Mouse (Mus musculus): ENCODE measurements around the gene Dexi. TPM values are rescaled to one million over a fixed set of nuclear protein-coding genes. Genes with fewer than 3 reads are reported as not detected.
A peak's percentile ranks its signal among the peaks of the same experiment; 100 is the strongest.

Dexi gene
- total RNA-seq, 2 experiments from 2014 or later: 20.2 to 25.8 TPM

GRCm38 (mm10) chr16:10501865-10502264, 41.0 kb downstream of the Dexi start:
- DNase-seq (ENCODE audit: low spot score in 2 of 2): peak in 1 of 2 experiments; percentile 49

DNA sequence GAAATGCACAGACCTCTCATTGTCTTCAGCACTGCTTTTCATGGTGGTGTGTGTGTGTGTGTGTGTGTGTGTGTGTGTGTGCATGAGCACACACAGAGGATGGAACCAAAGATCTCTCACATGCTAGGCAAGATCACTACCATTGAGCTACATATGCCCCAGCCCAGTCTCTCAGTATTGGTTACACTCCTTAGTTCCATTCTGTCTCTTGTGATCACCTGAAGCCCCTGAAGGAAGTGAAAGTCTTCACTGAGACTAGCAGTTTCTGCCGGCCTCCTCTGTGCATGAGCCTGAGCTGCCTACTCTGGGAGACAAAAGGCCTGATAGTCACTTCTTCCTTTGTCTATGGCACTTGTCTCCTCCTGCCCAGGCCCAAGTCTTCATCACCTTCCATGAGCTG, 43.7 kb downstream of the Dexi start:
- DNase-seq (ENCODE audit: low spot score in 2 of 2): no peak

- DNase-seq (ENCODE audit: low spot score in 2 of 2): no peak
Measured at GRCm38 (mm10) chr16:10498096-10498602, 44.7 kb downstream of the Dexi start.

DNA sequence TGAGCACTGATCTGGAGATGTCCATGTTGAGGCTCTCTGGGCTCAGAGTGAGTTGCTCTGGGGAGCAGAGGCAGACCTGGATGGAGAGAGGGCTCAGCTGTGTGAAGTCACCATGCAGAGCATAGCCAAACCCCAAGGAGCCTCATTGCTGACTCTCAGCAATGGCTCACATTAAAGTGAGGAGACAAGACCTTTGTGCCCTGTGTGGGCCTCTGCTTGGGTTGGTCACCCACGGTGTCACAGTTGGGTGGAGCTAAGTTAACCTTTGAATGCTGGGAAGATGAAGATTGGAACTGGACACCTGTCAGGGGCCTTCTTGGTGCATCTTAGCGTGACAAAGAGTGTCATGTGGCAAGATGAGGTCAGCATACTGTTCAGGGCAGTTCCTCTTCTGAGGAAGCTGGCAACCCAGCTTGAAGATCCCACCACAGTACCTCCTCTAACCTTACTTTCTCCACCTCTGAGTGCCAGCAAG, 47.0 kb downstream of the Dexi start:
- no peak for DNase-seq (ENCODE audit: low spot score in 2 of 2)

GRCm38 (mm10) chr16:10492587-10492986, 50.3 kb downstream of the Dexi start:
- DNase-seq (ENCODE audit: low spot score in 2 of 2): no peak

DNA sequence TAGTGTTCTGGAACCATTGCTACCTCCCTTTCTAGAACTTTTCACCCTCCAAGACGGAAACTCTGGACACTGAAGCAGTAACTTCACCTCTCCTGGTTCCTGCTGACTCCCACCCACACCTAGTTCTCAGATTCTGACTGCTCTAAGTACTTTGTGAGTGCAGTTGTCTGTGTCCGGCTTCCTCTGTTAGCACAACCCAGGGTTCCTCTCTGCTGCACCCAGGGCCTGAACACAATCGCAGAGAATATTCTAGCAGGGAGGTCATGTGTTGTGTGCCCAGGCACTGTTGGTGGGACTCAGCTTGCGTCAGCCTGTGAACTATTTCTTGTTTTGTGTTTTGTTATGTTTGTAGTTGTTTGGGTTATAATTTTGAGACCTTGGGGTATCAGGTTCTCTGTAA, 51.1 kb downstream of the Dexi start:
- no peak for DNase-seq (ENCODE audit: low spot score in 2 of 2)

GRCm38 (mm10) chr16:10490503-10491150, 52.2 kb downstream of the Dexi start:
- DNase-seq (ENCODE audit: low spot score in 2 of 2): no peak

- DNase-seq (ENCODE audit: low spot score in 2 of 2): no peak
Measured at GRCm38 (mm10) chr16:10489904-10490457, 52.9 kb downstream of the Dexi start.

DNA sequence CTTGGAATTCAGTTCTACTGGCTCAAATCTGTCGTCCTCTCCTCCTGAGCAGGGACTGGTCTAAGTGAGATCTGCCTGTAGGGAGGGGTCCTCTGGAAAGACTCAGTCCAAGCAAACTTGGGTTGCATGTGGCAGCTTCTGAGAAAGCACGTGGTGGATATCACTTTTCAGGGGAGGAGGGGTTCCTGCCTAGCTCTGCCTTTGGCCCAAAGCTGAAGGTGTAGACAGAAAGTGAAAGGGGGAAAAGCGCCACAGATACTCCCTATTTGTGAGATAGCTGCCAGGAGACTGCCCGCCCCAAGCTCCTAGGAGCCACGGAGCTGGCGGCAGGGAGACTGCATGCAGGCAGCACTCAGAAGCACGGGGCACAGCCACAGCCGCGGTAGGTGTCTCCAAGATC, 53.4 kb downstream of the Dexi start:
- no peak for DNase-seq (ENCODE audit: low spot score in 2 of 2)

DNA sequence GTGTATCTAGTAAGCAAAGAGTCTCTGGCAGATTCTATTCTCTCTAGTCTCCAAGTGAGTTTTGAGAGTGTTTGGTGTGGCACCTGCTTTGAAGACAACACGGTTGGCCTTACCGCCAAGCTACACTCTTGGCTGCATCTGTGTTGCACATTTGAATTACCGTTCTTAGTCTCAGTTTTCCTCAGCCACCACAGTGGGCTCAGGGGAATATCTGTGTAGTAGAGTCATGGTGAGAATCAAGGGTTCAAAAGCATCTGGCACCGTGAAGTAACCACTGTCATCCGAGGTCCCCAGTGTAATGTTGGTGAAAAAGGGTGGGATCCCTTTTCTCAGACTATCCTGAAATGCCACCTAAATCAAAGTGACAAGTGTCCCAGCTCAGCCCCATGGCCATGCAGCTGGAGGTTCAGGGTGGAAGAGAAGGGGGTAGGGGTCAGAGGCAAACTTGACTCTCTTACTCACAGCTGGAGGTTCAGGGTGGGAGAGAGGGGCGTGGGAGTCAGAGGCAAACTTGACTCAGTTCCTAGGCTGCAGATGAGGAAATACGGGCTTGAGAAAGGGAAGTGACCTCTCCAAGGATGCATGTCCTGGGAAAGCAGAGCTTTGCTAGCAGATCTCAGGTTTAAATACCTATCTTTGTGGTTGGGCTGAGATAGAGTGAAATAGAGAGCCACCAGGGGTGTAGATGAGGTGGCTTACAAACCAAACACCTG, 53.9 kb downstream of the Dexi start:
- no peak for DNase-seq (ENCODE audit: low spot score in 2 of 2)

- DNase-seq (ENCODE audit: low spot score in 2 of 2): no peak
Measured at GRCm38 (mm10) chr16:10487895-10488493, 54.9 kb downstream of the Dexi start.

- no peak for DNase-seq (ENCODE audit: low spot score in 2 of 2)
Measured at GRCm38 (mm10) chr16:10486993-10487392, 55.9 kb downstream of the Dexi start.

DNA sequence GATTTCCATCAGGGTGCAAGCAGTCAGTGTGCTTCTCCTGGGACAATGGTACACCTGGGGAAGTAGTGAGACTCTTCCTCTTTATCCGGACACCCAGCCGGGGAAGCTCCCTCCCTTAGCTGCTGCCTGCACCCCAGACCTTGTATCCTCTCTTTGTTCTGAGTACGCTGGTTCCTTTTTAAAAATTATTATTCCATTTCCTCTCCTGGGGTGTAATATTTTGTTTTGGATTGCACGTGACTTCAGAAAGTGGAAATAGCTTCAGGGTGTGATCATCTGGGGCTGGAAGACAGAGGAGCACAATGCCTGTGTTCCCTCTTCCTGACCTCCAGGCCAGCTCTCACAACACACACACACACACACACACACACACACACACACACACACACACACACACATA, 60.5 kb downstream of the Dexi start:
- DNase-seq (ENCODE audit: low spot score in 2 of 2): no peak

GRCm38 (mm10) chr16:10479857-10480256, 63.0 kb downstream of the Dexi start, which contains the start of gene Ciita:
Gene Ciita (plus strand): TSS chr16:10480059.
- no peak for DNase-seq (ENCODE audit: low spot score in 2 of 2)

DNA sequence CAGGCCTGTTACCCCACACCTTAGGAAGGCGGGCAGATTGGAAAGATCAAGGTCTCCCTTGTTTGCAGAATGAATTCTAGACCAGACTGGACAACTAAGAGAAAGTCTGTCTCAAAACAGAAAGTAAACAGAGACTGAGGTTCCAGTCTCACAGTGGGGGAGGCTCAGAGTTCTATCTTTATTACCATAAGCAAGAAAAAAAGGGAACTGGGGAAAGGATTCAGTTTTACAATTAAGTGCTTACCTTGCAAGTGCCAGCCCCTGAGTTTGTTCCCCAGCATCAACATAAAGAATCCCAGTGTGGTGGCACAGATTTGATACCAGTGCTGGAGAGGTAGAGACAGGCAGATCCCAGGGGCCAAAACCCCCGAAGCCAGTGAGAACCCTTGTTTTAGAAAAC, 66.9 kb downstream of the Dexi start:
- DNase-seq (ENCODE audit: low spot score in 2 of 2): no peak

GRCm38 (mm10) chr16:10474956-10475355, 67.9 kb downstream of the Dexi start:
- DNase-seq (ENCODE audit: low spot score in 2 of 2): no peak

GRCm38 (mm10) chr16:10471950-10472349, 70.9 kb downstream of the Dexi start:
- no peak for DNase-seq (ENCODE audit: low spot score in 2 of 2)

GRCm38 (mm10) chr16:10468201-10468600, 74.7 kb downstream of the Dexi start:
- no peak for DNase-seq (ENCODE audit: low spot score in 2 of 2)

DNA sequence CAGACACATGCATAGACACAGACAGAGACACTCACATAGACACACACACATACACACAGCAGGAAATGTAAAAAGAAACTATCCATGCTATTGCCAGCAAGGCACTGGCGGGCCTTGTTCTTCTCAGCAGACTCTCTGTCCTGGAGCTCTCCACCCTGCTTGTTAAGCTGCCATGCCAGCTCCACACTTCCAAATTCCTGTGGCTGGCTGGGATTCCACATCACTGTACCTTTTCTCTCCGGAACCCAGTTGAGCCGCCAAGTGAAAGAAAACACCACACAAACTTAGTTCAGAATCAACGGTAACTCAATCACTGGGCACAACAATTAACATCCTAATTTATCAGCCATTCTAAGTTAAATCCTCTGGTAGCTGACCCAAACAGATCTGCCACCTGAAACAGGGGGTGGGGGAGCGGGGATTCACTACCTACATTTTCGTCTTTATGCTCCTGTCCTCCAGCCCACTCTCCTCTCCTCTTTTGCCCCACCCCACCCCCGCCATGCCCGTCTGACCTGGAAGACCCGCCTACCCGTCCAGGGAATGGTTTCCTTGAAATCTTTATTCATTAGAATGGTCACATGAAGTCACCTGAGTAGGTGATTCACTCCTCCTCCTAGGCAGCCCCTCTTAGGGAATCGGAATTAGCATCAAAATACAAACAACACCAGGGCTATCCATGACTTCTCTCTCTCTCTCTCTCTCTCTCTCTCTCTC, 75.3 kb downstream of the Dexi start:
- DNase-seq (ENCODE audit: low spot score in 2 of 2): no peak

DNA sequence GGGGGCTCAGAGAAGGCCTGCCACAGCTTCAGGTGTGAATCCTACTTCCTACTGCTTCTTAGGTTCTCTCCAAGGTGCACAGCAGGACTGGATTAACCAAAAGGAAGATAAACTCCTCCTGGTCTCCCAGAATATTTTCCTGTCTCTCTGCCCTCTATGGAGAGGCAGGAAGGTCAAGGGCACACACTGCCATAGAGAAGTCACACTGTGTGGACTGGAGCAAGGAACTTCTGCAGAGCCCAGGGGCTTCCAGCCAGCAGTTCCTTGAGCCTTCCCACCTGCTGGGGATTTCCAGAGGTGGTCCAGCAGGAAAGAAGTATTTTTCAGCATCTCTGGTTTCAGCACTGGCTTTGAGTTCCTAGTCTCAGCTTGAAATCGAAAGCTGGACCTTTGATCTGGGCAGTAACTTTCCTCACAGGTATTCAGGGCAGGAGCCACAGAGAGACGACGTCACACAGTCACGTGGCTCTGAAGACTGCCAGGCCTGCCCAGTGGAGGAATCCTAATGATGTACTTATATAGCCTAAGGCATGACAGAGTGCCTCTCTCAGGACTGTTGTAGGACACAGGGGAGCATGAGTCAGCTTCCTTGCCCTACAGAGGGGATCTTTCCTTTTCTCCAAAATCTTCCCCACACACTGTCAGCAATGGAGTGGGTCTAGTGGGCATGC, 77.7 kb downstream of the Dexi start:
- no peak for DNase-seq (ENCODE audit: low spot score in 2 of 2)

GRCm38 (mm10) chr16:10461178-10461577, 81.7 kb downstream of the Dexi start:
- DNase-seq (ENCODE audit: low spot score in 2 of 2): no peak

Measured in adrenal gland, adult 18-20 months (tissue).